Mouse (Mus musculus) left cerebral cortex, postnatal 14 days (tissue): ENCODE data around the gene Gm10719. TPM values are rescaled to one million over a fixed set of nuclear protein-coding genes. Genes with fewer than 3 reads are reported as not detected.
"Not testable (repeated sequence)": the region's sequence is repeated elsewhere in the genome, so short reads cannot be mapped to it uniquely, and the experiment has no call there.

ENCODE experiments used
- DNase-seq, 2 experiments: peaks; one replicate each; pipeline ENCODE4 v3.0.0; 2021 to 2022; ENCODE audit warnings: low spot score in 2 of 2, mixed read lengths in 1 of 2
- intact Hi-C: fragments of 180-260 bp; cut with DNase I; formaldehyde crosslinking; loops from one replicate; pipeline ENCODE4 v1.15.1; 2025
- microRNA-seq, 2 experiments: library from miRNA; unstranded; fragments of <30 nt; microRNA quantifications; one replicate each; pipeline ENCODE4 v1.2.0; 2022
- total RNA-seq, 2 experiments: library from RNA; stranded (reverse); gene quantifications; 2 replicates each; pipeline ENCODE4 v1.2.3; 2021

Gene Gm10719
- total RNA-seq, 2 experiments from 2014 or later, result 1.5 TPM; not detected in 1

DNA sequence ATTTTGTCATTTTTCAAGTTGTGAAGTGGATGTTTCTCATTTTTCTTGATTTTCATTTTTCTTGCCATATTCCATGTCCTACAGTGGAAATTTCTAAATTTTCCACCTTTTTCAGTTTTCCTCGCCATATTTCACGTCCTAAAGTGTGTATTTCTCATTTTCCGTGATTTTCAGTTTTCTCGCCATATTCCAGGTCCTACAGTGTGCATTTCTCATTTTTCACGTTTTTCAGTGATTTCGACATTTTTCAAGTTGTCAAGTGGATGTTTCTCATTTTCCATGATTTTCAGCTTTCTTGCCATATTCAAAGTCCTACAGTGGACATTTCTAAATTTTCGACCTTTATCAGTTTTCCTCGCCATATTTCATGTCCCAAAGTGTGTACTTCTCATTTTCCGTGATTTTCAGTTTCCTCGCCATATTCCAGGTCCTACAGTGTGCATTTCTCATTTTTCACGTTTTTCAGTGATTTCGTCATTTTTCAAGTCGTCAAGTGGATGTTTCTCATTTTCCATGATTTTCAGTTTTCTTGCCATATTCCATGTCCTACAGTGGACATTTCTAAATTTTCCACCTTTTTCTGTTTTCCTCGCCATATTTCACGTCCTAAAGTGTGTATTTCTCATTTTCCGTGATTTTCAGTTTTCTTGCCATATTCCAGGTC, 6.9 kb downstream of the Gm10719 start:
- intact Hi-C loops, result not testable (repeated sequence)
- DNase-seq, result peak; percentile 72 to 86

DNA sequence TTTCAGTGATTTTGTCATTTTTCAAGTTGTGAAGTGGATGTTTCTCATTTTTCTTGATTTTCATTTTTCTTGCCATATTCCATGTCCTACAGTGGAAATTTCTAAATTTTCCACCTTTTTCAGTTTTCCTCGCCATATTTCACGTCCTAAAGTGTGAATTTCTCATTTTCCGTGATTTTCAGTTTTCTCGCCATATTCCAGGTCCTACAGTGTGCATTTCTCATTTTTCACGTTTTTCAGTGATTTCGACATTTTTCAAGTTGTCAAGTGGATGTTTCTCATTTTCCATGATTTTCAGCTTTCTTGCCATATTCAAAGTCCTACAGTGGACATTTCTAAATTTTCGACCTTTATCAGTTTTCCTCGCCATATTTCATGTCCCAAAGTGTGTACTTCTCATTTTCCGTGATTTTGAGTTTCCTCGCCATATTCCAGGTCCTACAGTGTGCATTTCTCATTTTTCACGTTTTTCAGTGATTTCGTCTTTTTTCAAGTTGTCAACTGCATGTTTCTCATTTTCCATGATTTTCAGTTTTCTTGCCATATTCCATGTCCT, 7.8 kb downstream of the Gm10719 start, which contains the start of gene Gm10717:
TSS of gene Gm10717 (plus strand) at position 506 of the 556 bp plus-strand sequence.
- intact Hi-C loops, result not testable (repeated sequence)
- peak; percentile 58 to 79 for DNase-seq

DNA sequence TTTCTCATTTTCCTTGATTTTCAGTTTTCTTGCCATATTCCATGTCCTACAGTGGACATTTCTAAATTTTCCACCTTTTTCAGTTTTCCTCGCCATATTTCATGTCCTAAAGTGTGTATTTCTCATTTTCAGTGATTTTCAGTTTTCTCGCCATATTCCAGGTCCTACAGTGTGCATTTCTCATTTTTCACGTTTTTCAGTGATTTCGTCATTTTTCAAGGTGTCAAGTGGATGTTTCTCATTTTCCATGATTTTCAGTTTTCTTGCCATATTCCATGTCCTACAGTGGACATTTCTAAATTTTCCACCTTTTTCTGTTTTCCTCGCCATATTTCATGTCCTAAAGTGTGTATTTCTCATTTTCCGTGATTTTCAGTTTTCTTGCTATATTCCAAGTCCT, 8.4 kb downstream of the Gm10719 start:
- intact Hi-C loops, result not testable (repeated sequence)
- DNase-seq, result peak; percentile 63 to 89

DNA sequence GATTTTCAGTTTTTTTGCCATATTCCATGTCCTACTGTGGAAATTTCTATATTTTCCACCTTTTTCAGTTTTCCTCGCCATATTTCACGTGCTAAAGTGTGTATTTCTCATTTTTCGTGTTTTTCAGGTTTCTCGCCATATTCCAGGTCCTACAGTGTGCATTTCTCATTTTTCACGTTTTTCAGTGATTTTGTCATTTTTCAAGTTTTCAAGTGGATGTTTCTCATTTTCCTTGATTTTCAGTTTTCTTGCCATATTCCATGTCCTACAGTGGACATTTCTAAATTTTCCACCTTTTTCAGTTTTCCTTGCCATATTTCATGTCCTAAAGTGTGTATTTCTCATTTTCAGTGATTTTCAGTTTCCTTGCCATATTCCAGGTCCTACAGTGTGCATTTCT, 8.9 kb downstream of the Gm10719 start:
- intact Hi-C loops, DNase-seq: not testable (repeated sequence)

GRCm38 (mm10) chr9:3026741-3027140, 9.5 kb downstream of the Gm10719 start:
- DNase-seq, intact Hi-C loops: not testable (repeated sequence)

GRCm38 (mm10) chr9:3027200-3027599, 10.0 kb downstream of the Gm10719 start:
- DNase-seq, intact Hi-C loops: not testable (repeated sequence)

DNA sequence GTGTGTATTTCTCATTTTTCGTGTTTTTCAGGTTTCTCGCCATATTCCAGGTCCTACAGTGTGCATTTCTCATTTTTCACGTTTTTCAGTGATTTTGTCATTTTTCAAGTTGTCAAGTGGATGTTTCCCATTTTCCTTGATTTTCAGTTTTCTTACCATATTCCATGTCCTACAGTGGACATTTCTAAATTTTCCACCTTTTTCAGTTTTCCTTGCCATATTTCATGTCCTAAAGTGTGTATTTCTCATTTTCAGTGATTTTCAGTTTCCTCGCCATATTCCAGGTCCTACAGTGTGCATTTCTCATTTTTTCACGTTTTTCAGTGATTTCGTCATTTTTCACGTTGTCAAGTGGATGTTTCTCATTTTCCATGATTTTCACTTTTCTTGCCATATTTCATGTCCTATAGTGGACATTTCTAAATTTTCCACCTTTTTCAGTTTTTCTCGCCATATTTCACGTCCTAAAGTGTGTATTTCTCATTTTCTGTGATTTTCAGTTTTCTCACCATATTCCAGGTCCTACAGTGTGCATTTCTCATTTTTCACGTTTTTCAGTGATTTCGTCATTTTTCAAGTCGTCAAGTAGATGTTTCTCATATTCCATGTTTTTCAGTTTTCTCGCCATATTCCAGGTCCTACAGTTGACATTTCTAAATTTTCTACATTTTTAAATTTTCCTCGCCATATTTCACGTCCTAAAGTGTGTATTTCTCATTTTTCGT, 12.2 kb downstream of the Gm10719 start:
- intact Hi-C loops, result not testable (repeated sequence)
- peak; percentile 36 to 57 for DNase-seq

GRCm38 (mm10) chr9:3030677-3031318, 13.6 kb downstream of the Gm10719 start:
- DNase-seq, intact Hi-C loops: not testable (repeated sequence)

DNA sequence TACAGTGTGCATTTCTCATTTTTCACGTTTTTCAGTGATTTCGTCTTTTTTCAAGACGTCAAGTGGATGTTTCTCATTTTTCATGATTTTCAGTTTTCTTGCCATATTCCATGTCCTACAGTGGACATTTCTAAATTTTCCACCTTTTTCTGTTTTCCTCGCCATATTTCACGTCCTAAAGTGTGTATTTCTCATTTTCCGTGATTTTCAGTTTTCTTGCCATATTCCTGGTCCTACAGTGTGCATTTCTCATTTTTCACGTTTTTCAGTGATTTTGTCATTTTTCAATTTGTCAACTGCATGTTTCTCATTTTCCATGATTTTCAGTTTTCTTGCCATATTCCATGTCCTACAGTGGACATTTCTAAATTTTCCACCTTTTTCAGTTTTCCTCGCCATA, 17.1 kb downstream of the Gm10719 start, which contains the start of gene Gm17535:
TSS of gene Gm17535 (plus strand) at position 301 of the 400 bp plus-strand sequence.
- DNase-seq, intact Hi-C loops: not testable (repeated sequence)

DNA sequence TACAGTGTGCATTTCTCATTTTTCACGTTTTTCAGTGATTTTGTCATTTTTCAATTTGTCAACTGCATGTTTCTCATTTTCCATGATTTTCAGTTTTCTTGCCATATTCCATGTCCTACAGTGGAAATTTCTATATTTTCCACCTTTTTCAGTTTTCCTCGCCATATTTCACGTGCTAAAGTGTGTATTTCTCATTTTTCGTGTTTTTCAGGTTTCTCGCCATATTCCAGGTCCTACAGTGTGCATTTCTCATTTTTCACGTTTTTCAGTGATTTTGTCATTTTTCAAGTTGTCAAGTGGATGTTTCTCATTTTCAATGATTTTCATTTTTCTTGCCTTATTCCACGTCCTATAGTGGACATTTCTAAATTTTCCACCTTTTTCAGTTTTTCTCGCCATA, 19.4 kb downstream of the Gm10719 start, which contains the start of gene Gm10715:
TSS of gene Gm10715 (plus strand) at position 301 of the 400 bp plus-strand sequence.
- intact Hi-C loops, DNase-seq: not testable (repeated sequence)

DNA sequence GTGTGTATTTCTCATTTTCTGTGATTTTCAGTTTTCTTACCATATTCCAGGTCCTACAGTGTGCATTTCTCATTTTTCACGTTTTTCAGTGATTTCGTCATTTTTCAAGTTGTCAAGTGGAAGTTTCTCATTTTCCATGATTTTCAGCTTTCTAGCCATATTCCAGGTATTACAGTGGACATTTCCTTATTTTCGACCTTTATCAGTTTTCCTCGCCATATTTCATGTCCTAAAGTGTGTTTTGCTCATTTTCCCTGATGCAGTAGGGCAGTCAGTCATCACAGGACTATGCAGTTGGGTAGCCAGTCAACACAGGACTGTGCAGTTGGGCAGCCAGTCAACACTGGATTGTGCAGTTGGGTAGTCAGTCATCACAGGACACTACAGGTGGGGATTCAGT, 21.0 kb downstream of the Gm10719 start:
- intact Hi-C loops, result not testable (repeated sequence)

More for the DNA sequence above, 21.0 kb downstream of the Gm10719 start:
- DNase-seq, result not testable (repeated sequence)

Small RNA genes within 50 kb of the gene (microRNA-seq; reads per million reads assigned to microRNA genes)
- 0 reads per million in 2 experiments for gene Mir101c

Other genes starting within 250 kb of the Gm10719 start
- gene Gm10722, start 16.5 kb upstream of the Gm10719 start, total RNA-seq, result not detected
- gene Gm11168, start 14.1 kb upstream of the Gm10719 start, total RNA-seq, result not detected
- gene Gm10721, start 4.3 kb upstream of the Gm10719 start, total RNA-seq, result not detected
- gene Gm10720, start 1.8 kb upstream of the Gm10719 start, total RNA-seq, result not detected
- gene Gm10718, start 6.1 kb downstream of the Gm10719 start, total RNA-seq, result under 1 TPM in 1 of 2 experiments, not detected in 1; 0.72 TPM
- gene Gm10717, start 8.0 kb downstream of the Gm10719 start, total RNA-seq, result under 1 TPM in 1 of 2 experiments, not detected in 1; 0.68 TPM
- gene Gm17535, start 17.2 kb downstream of the Gm10719 start, total RNA-seq, result not detected
- gene Gm10715, start 19.5 kb downstream of the Gm10719 start, total RNA-seq, result not detected